Mouse (Mus musculus) forebrain, embryonic 14.5 days (tissue): ENCODE data around the gene 1110051M20Rik. TPM values are rescaled to one million over a fixed set of nuclear protein-coding genes. Genes with fewer than 3 reads are reported as not detected.

Source experiments
- ATAC-seq: fragments of 200-750 bp; cut with Nextera tagmentation; 2 replicates; pipeline ENCODE4 v1.8.0; 2017; ENCODE audit warnings: mild to moderate bottlenecking, moderate library complexity
- DNase-seq: peaks from one replicate; pipeline ENCODE4 v3.0.0-alpha.2; 2015; ENCODE audit warnings: low spot score
- H3K27ac ChIP-seq: fragments of 300-500 bp; sonication (generic); 2 replicates; pipeline ENCODE4 v1.5.1; 2014; ENCODE audit warnings: low read depth, mild to moderate bottlenecking, control low read depth, low read length, moderate library complexity
- H3K27me3 ChIP-seq: fragments of 300-500 bp; sonication (generic); replicated peaks from 2 replicates; pipeline ENCODE4 v1.6.1; 2014; ENCODE audit warnings: low read length, control low read depth, mixed read lengths; ENCODE audit not compliant: control insufficient read depth, insufficient read depth
- H3K36me3 ChIP-seq: fragments of 300-500 bp; sonication (generic); 2 replicates; pipeline ENCODE4 v1.6.1; 2014; ENCODE audit warnings: low read length, control low read depth; ENCODE audit not compliant: control insufficient read depth, insufficient read depth
- H3K4me1 ChIP-seq: fragments of 300-500 bp; sonication (generic); 2 replicates; pipeline ENCODE4 v1.6.1; 2014; ENCODE audit warnings: antibody characterized with exemption, low read length, control low read depth; ENCODE audit not compliant: control insufficient read depth, insufficient read depth
- H3K4me2 ChIP-seq: fragments of 300-500 bp; sonication (generic); 2 replicates; pipeline ENCODE4 v1.6.1; 2014; ENCODE audit warnings: mild to moderate bottlenecking, control low read depth, low read length
- H3K4me3 ChIP-seq: fragments of 300-500 bp; sonication (generic); 2 replicates; pipeline ENCODE4 v1.5.1; 2014; ENCODE audit warnings: low read depth, low read length, control low read depth
- H3K9ac ChIP-seq: fragments of 300-500 bp; sonication (generic); 2 replicates; pipeline ENCODE4 v1.6.1; 2014; ENCODE audit warnings: mild to moderate bottlenecking, low read length, control low read depth, moderate library complexity
- H3K9me3 ChIP-seq: fragments of 300-500 bp; sonication (generic); replicated peaks from 2 replicates; pipeline ENCODE4 v1.6.1; 2016; ENCODE audit warnings: low read length, control low read depth, mixed read lengths; ENCODE audit not compliant: control insufficient read depth
- WGBS: fragments of 180-500 bp; shearing (Covaris S2); extraction: QIAGEN DNeasy Blood & Tissue Kit; methylation state at CpG from one replicate; pipeline ENCODE4 v1.1.7; 2014; 5-methylcytosine and 5-hydroxymethylcytosine counted together
- polyA plus RNA-seq: library from polyadenylated mRNA; unstranded; fragments of >200 nt; fragmentation: Nextera tagmentation; extraction: Ambion mirVana; gene quantifications from 2 replicates; pipeline ENCODE4 v1.2.1, GENCODE M21; 2014

1110051M20Rik gene
- polyA plus RNA-seq, 1 experiment from 2014 or later: 170 TPM

- WGBS: 85% methylated on average over 3 of the region's 3 CpGs
- peak overlapping the region; percentile 13; the same call in 1 of the 2 replicates for H3K9ac ChIP-seq
- peaks cover 16% of the 10 kb centered on the region for H3K36me3 ChIP-seq
- H3K27me3 ChIP-seq: no peaks in the 10 kb centered on the region
- no peak overlapping the region for H3K4me3 ChIP-seq
- H3K4me1 ChIP-seq: peaks cover 3% of the 10 kb centered on the region; the same call in 1 of the 2 replicates
- ATAC-seq (no peak), DNase-seq (no peak)
- H3K9me3 ChIP-seq: no peaks in the 10 kb centered on the region
- H3K27ac ChIP-seq: no peak overlapping the region
- no peak overlapping the region for H3K4me2 ChIP-seq
Measured at GRCm38 (mm10) chr2:91283972-91284371, 160.5 kb downstream of the 1110051M20Rik start.

- WGBS: 51% methylated on average over 5 of the region's 5 CpGs
- no peaks in the 10 kb centered on the region for H3K27me3 ChIP-seq
- no peaks in the 10 kb centered on the region for H3K9me3 ChIP-seq
- ATAC-seq (no peak), DNase-seq (no peak)
- no peak overlapping the region for H3K4me3 ChIP-seq
- no peak overlapping the region for H3K9ac ChIP-seq
- H3K36me3 ChIP-seq: peaks cover 40% of the 10 kb centered on the region
- no peak overlapping the region for H3K4me2 ChIP-seq
- peaks cover 3% of the 10 kb centered on the region; the same call in 1 of the 2 replicates for H3K4me1 ChIP-seq
- H3K27ac ChIP-seq: no peak overlapping the region
Measured at GRCm38 (mm10) chr2:91281366-91281765, 163.1 kb downstream of the 1110051M20Rik start.

GRCm38 (mm10) chr2:91279372-91279755 is 165.1 kb downstream of the 1110051M20Rik start:
- Histone ChIP-seq H3K27ac (no peak overlapping the region), H3K4me2 (no peak overlapping the region), H3K9ac (no peak overlapping the region), H3K4me3 (no peak overlapping the region), H3K27me3 (no peaks in the 10 kb centered on the region), H3K36me3 (peaks cover 59% of the 10 kb centered on the region), H3K9me3 (no peaks in the 10 kb centered on the region), H3K4me1 (no peaks in the 10 kb centered on the region)
- ATAC-seq (0 out of 2 replicates have a peak, but pooled peaks have one; percentile 37), DNase-seq (no peak)
- 83% methylated on average over 2 of the region's 2 CpGs for WGBS

- Histone ChIP-seq H3K4me3 (no peak overlapping the region), H3K4me1 (no peaks in the 10 kb centered on the region), H3K9me3 (no peaks in the 10 kb centered on the region), H3K27ac (no peak overlapping the region), H3K9ac (no peak overlapping the region), H3K36me3 (peaks cover 64% of the 10 kb centered on the region), H3K27me3 (no peaks in the 10 kb centered on the region), H3K4me2 (no peak overlapping the region)
- WGBS: 36% methylated on average over 10 of the region's 10 CpGs
- DNase-seq (peak; percentile 76), ATAC-seq (peak; percentile 63; the same call in 1 of the 2 replicates)
Measured at GRCm38 (mm10) chr2:91278749-91279371, 165.6 kb downstream of the 1110051M20Rik start.

GRCm38 (mm10) chr2:91269687-91270133 is 174.8 kb downstream of the 1110051M20Rik start:
- H3K36me3 ChIP-seq: peaks cover 78% of the 10 kb centered on the region

GRCm38 (mm10) chr2:91268706-91269105 is 175.8 kb downstream of the 1110051M20Rik start:
- 83% methylated on average over 2 of the region's 2 CpGs for WGBS
- H3K9ac ChIP-seq: no peak overlapping the region
- H3K9me3 ChIP-seq: no peaks in the 10 kb centered on the region
- ATAC-seq (no peak), DNase-seq (no peak)
- H3K4me2 ChIP-seq: no peak overlapping the region
- peaks cover 68% of the 10 kb centered on the region for H3K36me3 ChIP-seq
- H3K4me3 ChIP-seq: no peak overlapping the region
- no peaks in the 10 kb centered on the region for H3K27me3 ChIP-seq
- peaks cover 5% of the 10 kb centered on the region; the same call in 1 of the 2 replicates for H3K4me1 ChIP-seq
- no peak overlapping the region for H3K27ac ChIP-seq

More at GRCm38 (mm10) chr2:91269687-91270133, 174.8 kb downstream of the 1110051M20Rik start:
- H3K27me3 ChIP-seq: no peaks in the 10 kb centered on the region
- no peak overlapping the region for H3K9ac ChIP-seq
- no peak for DNase-seq
- no peaks in the 10 kb centered on the region for H3K9me3 ChIP-seq
- ATAC-seq: no peak
- no peak overlapping the region for H3K4me3 ChIP-seq
- H3K4me1 ChIP-seq: peaks cover 5% of the 10 kb centered on the region; the same call in 1 of the 2 replicates
- 92% methylated on average over 8 of the region's 8 CpGs for WGBS
- no peak overlapping the region for H3K4me2 ChIP-seq
- no peak overlapping the region for H3K27ac ChIP-seq

GRCm38 (mm10) chr2:91268042-91268441 is 176.5 kb downstream of the 1110051M20Rik start:
- Histone ChIP-seq H3K9ac (no peak overlapping the region), H3K36me3 (peaks cover 62% of the 10 kb centered on the region), H3K9me3 (no peaks in the 10 kb centered on the region), H3K4me3 (no peak overlapping the region), H3K27ac (no peak overlapping the region), H3K4me1 (peaks cover 5% of the 10 kb centered on the region; the same call in 1 of the 2 replicates), H3K4me2 (no peak overlapping the region), H3K27me3 (no peaks in the 10 kb centered on the region)
- DNase-seq: no peak
- ATAC-seq: no peak
- WGBS: 86% methylated on average over 3 of the region's 3 CpGs

- WGBS: 2% methylated on average over 72 of the region's 72 CpGs
- H3K27ac ChIP-seq: peak within 1 kb of the TSS; percentile 92
- peaks cover 42% of the 10 kb centered on the region for H3K36me3 ChIP-seq
- peaks cover 5% of the 10 kb centered on the region; the same call in 1 of the 2 replicates for H3K4me1 ChIP-seq
- peak within 1 kb of the TSS; percentile 91 for H3K9ac ChIP-seq
- no peaks in the 10 kb centered on the region for H3K9me3 ChIP-seq
- H3K4me3 ChIP-seq: peak within 1 kb of the TSS; percentile 83
- H3K27me3 ChIP-seq: no peaks in the 10 kb centered on the region
- DNase-seq: peak; percentile 99
- peak within 1 kb of the TSS; percentile 87 for H3K4me2 ChIP-seq
- peak; percentile 99 for ATAC-seq
Measured at GRCm38 (mm10) chr2:91264711-91265681, 179.5 kb downstream of the 1110051M20Rik start, which contains the start of gene Arfgap2. Arfgap2 (plus strand) TSS chr2:91264974.
